Mouse (Mus musculus) adrenal gland, postnatal 4 days (tissue): ENCODE results near the gene Klhl42. TPM values are rescaled to one million over a fixed set of nuclear protein-coding genes. Genes with fewer than 3 reads are reported as not detected.
A peak's percentile ranks its signal among the peaks of the same experiment; 100 is the strongest.

Source experiments
- DNase-seq, 2 experiments: peaks; one replicate each; pipeline ENCODE4 v3.0.0; 2021 to 2022; ENCODE audit warnings: low spot score in 2 of 2, mixed read lengths in 2 of 2
- total RNA-seq, 2 experiments: library from RNA; stranded (reverse); gene quantifications; 2 replicates each; pipeline ENCODE4 v1.2.3; 2021

Klhl42 gene
- total RNA-seq, 2 experiments from 2014 or later = 26.6 to 27.2 TPM

- no peak for DNase-seq
Measured at GRCm38 (mm10) chr6:147086594-147087225, 4.5 kb upstream of the Klhl42 start, which contains the start of gene Mansc4. TSS of gene Mansc4 (minus strand) at chr6:147087032.

- no peak for DNase-seq
Measured at GRCm38 (mm10) chr6:147087736-147088135, 3.4 kb upstream of the Klhl42 start.

- no peak for DNase-seq
Measured at GRCm38 (mm10) chr6:147088517-147088916, 2.7 kb upstream of the Klhl42 start.

- no peak for DNase-seq
Measured at GRCm38 (mm10) chr6:147090191-147090590, 988 bp upstream of the Klhl42 start.

- DNase-seq = peak in 1 of 2 experiments; percentile 15
Measured at GRCm38 (mm10) chr6:147092136-147092535, 957 bp downstream of the Klhl42 start.

- no peak for DNase-seq
Measured at GRCm38 (mm10) chr6:147094771-147095170, 3.6 kb downstream of the Klhl42 start.

- no peak for DNase-seq
Measured at GRCm38 (mm10) chr6:147096109-147096508, 4.9 kb downstream of the Klhl42 start.

- DNase-seq = no peak
Measured at GRCm38 (mm10) chr6:147096934-147097333, 5.8 kb downstream of the Klhl42 start.

- DNase-seq = no peak
Measured at GRCm38 (mm10) chr6:147097346-147097929, 6.3 kb downstream of the Klhl42 start.

- no peak for DNase-seq
Measured at GRCm38 (mm10) chr6:147099458-147100277, 8.5 kb downstream of the Klhl42 start.

GRCm38 (mm10) chr6:147102293-147102692 lies 11.1 kb downstream of the Klhl42 start:
- no peak for DNase-seq

GRCm38 (mm10) chr6:147105529-147105928 lies 14.3 kb downstream of the Klhl42 start:
- no peak for DNase-seq

GRCm38 (mm10) chr6:147106716-147107115 lies 15.5 kb downstream of the Klhl42 start:
- no peak for DNase-seq

- DNase-seq = no peak
Measured at GRCm38 (mm10) chr6:147109283-147109682, 18.1 kb downstream of the Klhl42 start.

- DNase-seq = peak; percentile 56 to 63
Measured at GRCm38 (mm10) chr6:147116579-147116978, 25.4 kb downstream of the Klhl42 start.

GRCm38 (mm10) chr6:147117764-147118163 lies 26.6 kb downstream of the Klhl42 start:
- no peak for DNase-seq

GRCm38 (mm10) chr6:147118190-147118589 lies 27.0 kb downstream of the Klhl42 start:
- no peak for DNase-seq

GRCm38 (mm10) chr6:147121320-147121719 lies 30.1 kb downstream of the Klhl42 start:
- no peak for DNase-seq

GRCm38 (mm10) chr6:147127239-147127638 lies 36.1 kb downstream of the Klhl42 start:
- DNase-seq = no peak

- no peak for DNase-seq
Measured at GRCm38 (mm10) chr6:147138260-147138659, 47.1 kb downstream of the Klhl42 start.

GRCm38 (mm10) chr6:147140600-147141154 lies 49.5 kb downstream of the Klhl42 start:
- DNase-seq = no peak

- no peak for DNase-seq
Measured at GRCm38 (mm10) chr6:147144664-147145063, 53.5 kb downstream of the Klhl42 start.
